Mouse (Mus musculus): ENCODE measurements around the gene Cdc42ep2. TPM values are rescaled to one million over a fixed set of nuclear protein-coding genes. Genes with fewer than 3 reads are reported as not detected.
A peak's percentile ranks its signal among the peaks of the same experiment; 100 is the strongest.

Cdc42ep2 gene
- polyA plus RNA-seq, 1 experiment from 2014 or later: 15.6 TPM

DNA sequence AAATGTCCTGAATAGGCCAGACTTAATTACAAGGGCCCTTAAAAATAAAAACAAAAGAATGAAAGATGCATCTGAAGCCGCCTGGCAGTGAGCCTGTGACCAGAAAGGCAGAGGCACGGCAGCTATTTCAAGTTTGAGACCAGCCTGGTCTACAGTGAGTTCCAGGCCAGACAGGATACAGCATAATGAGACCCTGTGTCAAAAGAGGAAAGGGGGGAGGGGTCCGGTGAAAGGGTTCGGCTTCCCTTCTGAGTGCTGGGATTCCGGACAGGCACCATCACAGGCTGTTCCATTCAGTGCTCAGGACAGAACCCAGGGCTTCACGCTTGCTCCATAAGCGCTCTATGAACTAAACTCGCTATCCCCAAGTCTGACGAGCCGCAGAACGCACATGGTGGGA is 2.4 kb upstream of the Cdc42ep2 start:
- Histone ChIP-seq H3K4me3 (ENCODE audit: low read length) (no peak overlapping the region), H3K9ac (ENCODE audit: low read length) (no peak overlapping the region), H3K4me2 (ENCODE audit: low read depth, low read length) (no peak overlapping the region), H3K4me1 (replicated peaks; ENCODE audit: control insufficient read depth, insufficient read depth, low read length) (peaks cover 38% of the 10 kb centered on the region), H3K27ac (ENCODE audit: low read length) (no peak overlapping the region), H3K27me3 (ENCODE audit: control insufficient read depth, insufficient read depth, low read depth, low read length) (no peaks in the 10 kb centered on the region), H3K9me3 (ENCODE audit: control insufficient read depth, low read length) (no peaks in the 10 kb centered on the region), H3K36me3 (ENCODE audit: control insufficient read depth, insufficient read depth, low read length) (no peaks in the 10 kb centered on the region)
- WGBS: 66% methylated on average over 11 of the region's 11 CpGs
- ATAC-seq (ENCODE audit: low read depth): no peak

DNA sequence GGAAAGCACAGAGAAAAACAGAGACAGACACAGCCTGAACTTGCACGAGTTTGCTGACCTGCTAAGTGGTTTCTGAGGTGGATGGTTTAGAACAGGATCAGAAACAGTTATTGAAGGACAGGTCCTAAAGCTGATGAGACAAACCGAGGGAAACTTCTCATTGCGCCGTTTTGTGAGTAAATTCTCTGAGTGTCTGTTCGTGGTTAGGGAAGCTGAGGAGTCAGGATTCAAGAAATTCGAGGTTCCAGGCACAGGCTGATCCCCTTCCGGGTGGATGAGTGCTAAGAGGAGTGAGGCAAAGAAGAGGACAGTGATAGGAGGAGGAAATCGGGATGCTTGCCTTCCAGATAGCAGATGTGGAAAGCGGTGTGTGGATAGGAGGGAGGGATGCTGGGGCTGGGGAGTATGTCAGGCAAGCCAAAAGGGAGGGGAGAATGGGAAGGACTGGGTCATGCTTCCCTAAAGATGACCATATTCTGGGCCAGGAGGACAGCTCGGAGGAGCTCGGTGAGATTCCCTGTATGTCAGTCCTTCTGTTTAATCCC is 767 bp upstream of the Cdc42ep2 start:
- 27% methylated on average over 11 of the region's 11 CpGs for WGBS
- peaks cover 48% of the 10 kb centered on the region for H3K4me1 ChIP-seq (replicated peaks; ENCODE audit: control insufficient read depth, insufficient read depth, low read length)
- no peaks in the 10 kb centered on the region for H3K27me3 ChIP-seq (ENCODE audit: control insufficient read depth, insufficient read depth, low read depth, low read length)
- H3K4me2 ChIP-seq (ENCODE audit: low read depth, low read length): peak overlapping the region; percentile 77
- H3K36me3 ChIP-seq (ENCODE audit: control insufficient read depth, insufficient read depth, low read length): no peaks in the 10 kb centered on the region
- H3K9ac ChIP-seq (ENCODE audit: low read length): peak overlapping the region; percentile 60
- no peak for ATAC-seq (ENCODE audit: low read depth)
- peak overlapping the region; percentile 82 for H3K27ac ChIP-seq (ENCODE audit: low read length)
- H3K9me3 ChIP-seq (ENCODE audit: control insufficient read depth, low read length): no peaks in the 10 kb centered on the region
- H3K4me3 ChIP-seq (ENCODE audit: low read length): peak overlapping the region; percentile 73

DNA sequence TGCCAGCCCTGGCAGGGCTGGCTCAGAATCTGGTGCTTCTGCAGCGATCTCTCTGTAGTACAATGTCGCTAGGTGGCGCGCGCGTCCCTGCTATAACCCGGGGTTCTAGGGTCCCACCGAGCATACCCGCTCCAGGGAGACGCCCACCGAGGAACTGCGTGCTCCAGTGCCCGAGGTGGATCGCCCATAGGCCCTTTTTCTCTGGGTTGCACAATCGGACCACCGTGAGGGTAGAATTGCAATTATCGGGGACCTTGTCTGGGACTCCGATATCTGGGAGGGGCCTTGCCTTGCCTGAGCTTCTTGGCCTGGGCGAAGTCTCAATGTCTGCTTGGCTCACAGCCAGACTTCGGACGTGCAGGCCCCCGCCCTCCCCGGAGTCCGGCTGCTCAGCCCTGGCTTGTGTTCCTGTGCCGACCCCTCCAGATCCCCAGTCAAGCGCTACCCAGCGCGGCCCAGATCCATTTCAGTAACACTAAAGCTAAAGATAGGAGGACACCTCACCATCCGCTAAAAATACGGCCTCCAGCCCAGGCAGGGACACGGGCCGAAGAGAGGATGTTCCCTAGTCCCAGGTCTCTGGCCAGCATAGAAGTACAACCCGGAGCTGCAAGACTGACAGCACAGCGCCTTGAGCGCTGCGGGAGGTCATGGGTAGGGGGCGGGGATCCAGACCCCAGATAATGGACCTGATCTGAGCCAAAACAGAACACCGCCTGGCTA is 465 bp downstream of the Cdc42ep2 start:
- Histone ChIP-seq H3K4me1 (replicated peaks; ENCODE audit: control insufficient read depth, insufficient read depth, low read length) (peaks cover 36% of the 10 kb centered on the region), H3K9ac (ENCODE audit: low read length) (peak overlapping the region; percentile 75), H3K27ac (ENCODE audit: low read length) (peak overlapping the region; percentile 94), H3K4me2 (ENCODE audit: low read depth, low read length) (peak overlapping the region; percentile 77), H3K27me3 (ENCODE audit: control insufficient read depth, insufficient read depth, low read depth, low read length) (no peaks in the 10 kb centered on the region), H3K36me3 (ENCODE audit: control insufficient read depth, insufficient read depth, low read length) (no peaks in the 10 kb centered on the region), H3K9me3 (ENCODE audit: control insufficient read depth, low read length) (no peaks in the 10 kb centered on the region), H3K4me3 (ENCODE audit: low read length) (peak overlapping the region; percentile 73)
- under 1% methylated on average over 38 of the region's 38 CpGs for WGBS
- ATAC-seq (ENCODE audit: low read depth): peak; percentile 83

DNA sequence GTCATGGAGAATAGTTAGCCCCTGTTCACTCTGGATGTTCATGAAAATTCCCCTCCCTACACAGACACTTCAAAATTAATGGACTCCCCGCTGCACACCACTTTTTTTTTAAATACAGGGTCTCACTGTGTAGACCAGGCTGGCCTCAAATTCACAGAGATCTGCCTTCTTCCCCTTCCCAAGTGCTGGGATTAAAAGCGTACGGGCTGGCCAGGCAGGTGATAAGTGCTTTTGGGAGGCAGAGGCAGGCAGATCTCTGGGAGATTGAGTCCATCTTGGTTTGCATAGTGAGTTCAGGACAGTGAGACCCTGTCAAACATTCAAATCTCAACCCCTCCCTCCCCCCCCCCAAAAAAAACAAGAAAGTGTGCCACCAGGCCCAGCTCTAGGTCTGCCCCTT is 1.7 kb downstream of the Cdc42ep2 start:
- WGBS: 98% methylated on average over 3 of the region's 3 CpGs
- Histone ChIP-seq H3K27ac (ENCODE audit: low read length) (no peak overlapping the region), H3K4me2 (ENCODE audit: low read depth, low read length) (peak overlapping the region; percentile 77), H3K9ac (ENCODE audit: low read length) (peak overlapping the region; percentile 43; the same call in 1 of the 2 replicates), H3K9me3 (ENCODE audit: control insufficient read depth, low read length) (no peaks in the 10 kb centered on the region), H3K36me3 (ENCODE audit: control insufficient read depth, insufficient read depth, low read length) (0 out of 2 replicates have a peak, but pooled peaks cover 3% of the 10 kb centered on the region), H3K4me1 (replicated peaks; ENCODE audit: control insufficient read depth, insufficient read depth, low read length) (peaks cover 25% of the 10 kb centered on the region), H3K27me3 (ENCODE audit: control insufficient read depth, insufficient read depth, low read depth, low read length) (no peaks in the 10 kb centered on the region), H3K4me3 (ENCODE audit: low read length) (peak overlapping the region; percentile 73; the same call in 1 of the 2 replicates)
- ATAC-seq (ENCODE audit: low read depth): no peak

DNA sequence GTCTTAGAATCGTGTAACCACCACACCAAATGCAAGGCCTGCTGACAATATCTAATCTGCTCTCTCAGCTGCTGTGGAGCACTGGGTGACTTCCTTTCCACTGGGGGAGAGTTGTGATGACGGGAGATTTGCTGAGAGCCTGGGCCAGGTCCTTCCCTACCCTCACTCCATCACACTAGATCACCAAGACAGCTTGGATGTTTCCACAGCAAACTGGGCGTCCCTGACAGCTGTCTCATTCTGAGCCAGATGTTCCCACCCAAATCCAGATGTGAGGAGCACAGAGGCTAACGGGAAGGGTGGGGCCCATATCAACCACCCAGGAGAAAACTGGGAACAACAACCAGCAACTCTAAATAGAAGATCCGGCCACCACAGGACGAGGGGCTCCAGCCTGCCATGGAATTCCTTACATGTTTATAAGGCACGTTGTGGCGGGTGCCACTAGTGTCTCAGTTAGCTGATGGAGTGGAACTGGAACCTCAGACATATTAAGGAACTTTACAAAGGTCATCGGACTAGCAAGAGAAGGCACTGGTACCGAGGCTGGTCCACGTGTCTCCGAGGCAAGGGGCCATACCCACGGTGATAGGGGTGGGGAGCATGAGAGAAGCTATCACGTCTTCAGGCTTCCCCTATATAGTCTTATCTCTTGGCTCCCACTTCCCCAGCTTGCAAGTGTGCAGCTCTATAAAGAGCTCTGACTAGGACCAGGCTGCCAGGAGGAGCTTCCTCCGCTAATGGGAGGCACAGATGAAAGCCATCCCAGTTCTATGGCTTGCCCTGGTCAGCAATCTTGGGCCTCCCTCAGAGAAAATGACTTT is 2.3 kb downstream of the Cdc42ep2 start:
- 0 out of 2 replicates have a peak overlapping the region, but pooled peaks have one; percentile 9 for H3K27ac ChIP-seq (ENCODE audit: low read length)

DNA sequence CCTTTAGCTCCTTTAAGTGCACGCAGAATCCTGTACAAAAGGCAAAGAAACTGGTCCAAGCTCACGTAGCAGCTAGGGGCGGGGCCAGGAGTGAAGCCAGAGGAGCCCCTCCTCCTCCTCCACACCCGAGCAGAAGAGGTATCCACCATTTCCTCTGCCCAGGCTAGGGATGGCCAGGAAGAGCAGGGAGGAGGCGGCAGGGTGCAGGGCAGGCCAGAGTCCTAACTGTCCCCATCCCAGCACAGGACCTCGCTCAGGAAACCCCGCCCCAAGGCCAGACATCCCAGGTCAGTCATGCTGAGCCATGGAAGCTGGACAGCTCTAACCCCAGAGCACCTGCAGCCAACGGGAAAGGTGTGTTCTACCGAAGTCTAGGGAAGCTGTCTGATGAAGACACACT is 2.9 kb downstream of the Cdc42ep2 start:
- peaks cover 13% of the 10 kb centered on the region for H3K36me3 ChIP-seq (ENCODE audit: control insufficient read depth, insufficient read depth, low read length)
- peak overlapping the region; percentile 73 for H3K4me3 ChIP-seq (ENCODE audit: low read length)
- peak; percentile 9 for ATAC-seq (ENCODE audit: low read depth)
- no peaks in the 10 kb centered on the region for H3K27me3 ChIP-seq (ENCODE audit: control insufficient read depth, insufficient read depth, low read depth, low read length)
- 15% methylated on average over 9 of the region's 9 CpGs for WGBS
- H3K4me2 ChIP-seq (ENCODE audit: low read depth, low read length): peak overlapping the region; percentile 77
- 0 out of 2 replicates have a peak overlapping the region, but pooled peaks have one; percentile 9 for H3K27ac ChIP-seq (ENCODE audit: low read length)
- no peaks in the 10 kb centered on the region for H3K9me3 ChIP-seq (ENCODE audit: control insufficient read depth, low read length)
- H3K4me1 ChIP-seq (replicated peaks; ENCODE audit: control insufficient read depth, insufficient read depth, low read length): peaks cover 25% of the 10 kb centered on the region
- peak overlapping the region; percentile 43; the same call in 1 of the 2 replicates for H3K9ac ChIP-seq (ENCODE audit: low read length)

More for the DNA sequence above, 2.3 kb downstream of the Cdc42ep2 start:
- Histone ChIP-seq H3K4me1 (replicated peaks; ENCODE audit: control insufficient read depth, insufficient read depth, low read length) (peaks cover 25% of the 10 kb centered on the region), H3K9me3 (ENCODE audit: control insufficient read depth, low read length) (no peaks in the 10 kb centered on the region), H3K9ac (ENCODE audit: low read length) (peak overlapping the region; percentile 43), H3K4me2 (ENCODE audit: low read depth, low read length) (peak overlapping the region; percentile 77), H3K36me3 (ENCODE audit: control insufficient read depth, insufficient read depth, low read length) (peaks cover 7% of the 10 kb centered on the region), H3K27me3 (ENCODE audit: control insufficient read depth, insufficient read depth, low read depth, low read length) (no peaks in the 10 kb centered on the region), H3K4me3 (ENCODE audit: low read length) (peak overlapping the region; percentile 73)
- no peak for ATAC-seq (ENCODE audit: low read depth)
- 55% methylated on average over 15 of the region's 15 CpGs for WGBS

DNA sequence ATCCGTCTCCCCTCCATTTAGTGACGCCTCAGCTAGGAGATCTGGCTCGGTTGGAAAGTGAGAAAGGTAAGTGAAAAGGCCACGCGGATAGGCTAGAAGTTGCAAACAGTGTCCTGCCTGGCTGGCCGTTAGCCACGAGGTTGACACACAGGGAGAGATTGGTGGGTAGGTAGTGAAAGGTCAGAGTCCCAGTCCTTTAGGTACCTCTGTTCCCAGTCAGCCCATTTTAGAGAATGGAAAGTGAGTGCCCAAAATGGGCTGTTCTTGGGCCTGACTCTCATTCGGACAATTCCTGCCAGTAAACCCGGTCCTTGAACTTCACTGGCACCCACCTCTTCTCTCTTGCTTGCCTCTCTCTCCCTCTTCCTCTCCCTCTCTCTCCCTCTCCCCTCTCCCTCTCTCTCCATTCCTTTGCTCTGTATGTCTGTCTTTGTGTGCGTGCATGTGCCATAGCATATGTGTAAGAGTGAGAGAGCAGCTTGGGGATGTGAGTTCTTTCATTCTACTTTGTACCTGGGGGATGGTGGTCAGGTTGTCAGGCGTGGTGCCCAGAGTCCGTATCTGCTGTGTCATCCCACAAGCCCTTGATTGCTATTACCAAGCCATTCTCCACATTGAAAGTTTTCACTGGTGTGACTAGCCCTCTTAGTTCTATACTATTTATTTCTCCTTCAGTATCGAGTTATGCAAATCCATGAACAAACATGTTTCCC is 11.5 kb downstream of the Cdc42ep2 start, which contains the start of gene Dpf2:
Gene Dpf2, minus strand, starts transcription at position 4 of the 713 bp plus-strand sequence.
- WGBS: 19% methylated on average over 13 of the region's 13 CpGs
- Histone ChIP-seq H3K9me3 (ENCODE audit: control insufficient read depth, low read length) (no peaks in the 10 kb centered on the region), H3K27me3 (ENCODE audit: control insufficient read depth, insufficient read depth, low read depth, low read length) (no peaks in the 10 kb centered on the region), H3K36me3 (ENCODE audit: control insufficient read depth, insufficient read depth, low read length) (peaks cover 15% of the 10 kb centered on the region), H3K4me3 (ENCODE audit: low read length) (peak within 1 kb of the TSS; percentile 94), H3K9ac (ENCODE audit: low read length) (peak within 1 kb of the TSS; percentile 99), H3K4me2 (ENCODE audit: low read depth, low read length) (peak within 1 kb of the TSS; percentile 79), H3K27ac (ENCODE audit: low read length) (peak within 1 kb of the TSS; percentile 90), H3K4me1 (replicated peaks; ENCODE audit: control insufficient read depth, insufficient read depth, low read length) (peaks cover 24% of the 10 kb centered on the region)
- no peak for ATAC-seq (ENCODE audit: low read depth)

DNA sequence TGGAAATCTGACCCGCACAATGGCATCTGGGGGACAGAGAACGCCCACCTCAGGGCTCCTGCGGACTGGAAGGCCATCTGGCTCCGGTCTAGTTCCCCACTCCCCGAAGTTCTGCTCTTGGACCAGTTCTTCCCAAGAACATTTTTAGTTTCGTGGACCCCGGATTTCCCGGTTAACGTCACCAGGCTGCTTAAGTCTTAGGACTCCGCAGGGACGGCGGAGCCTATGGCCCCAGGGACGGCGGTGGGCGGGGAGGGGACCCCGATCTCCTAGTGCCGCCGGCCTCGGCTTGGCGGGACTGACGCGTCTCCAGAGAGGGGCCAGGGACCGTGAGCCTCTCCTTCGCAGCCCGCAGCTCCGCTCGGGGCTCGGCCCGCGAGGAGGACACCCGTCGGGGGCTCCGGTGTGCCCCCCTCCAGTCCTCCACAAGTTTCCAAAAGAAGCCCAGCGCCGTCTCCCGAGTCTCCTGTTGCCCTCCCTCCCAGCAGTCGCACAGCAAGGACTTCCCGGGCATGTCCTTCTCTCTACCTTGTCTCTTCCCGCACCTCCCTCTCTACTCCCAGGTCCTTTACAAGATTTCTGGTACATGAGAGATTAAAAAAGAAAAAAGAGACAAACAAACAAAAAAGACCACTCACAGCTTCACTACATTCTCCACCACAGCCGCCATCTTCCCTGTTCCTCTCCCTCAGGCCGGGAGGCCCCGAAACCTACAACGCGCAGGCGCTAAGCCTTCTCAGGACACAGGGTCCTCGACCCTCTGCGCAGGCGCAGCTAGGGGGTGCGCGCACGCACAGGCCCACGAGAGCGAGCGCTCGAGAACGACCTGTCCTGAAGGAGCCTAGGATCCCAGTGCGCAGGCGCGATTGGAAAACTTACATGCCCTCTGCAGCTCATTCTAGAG is 12.3 kb downstream of the Cdc42ep2 start:
- peak; percentile 97 for ATAC-seq (ENCODE audit: low read depth)
- Histone ChIP-seq H3K9ac (ENCODE audit: low read length) (peak overlapping the region; percentile 99), H3K4me3 (ENCODE audit: low read length) (peak overlapping the region; percentile 94), H3K36me3 (ENCODE audit: control insufficient read depth, insufficient read depth, low read length) (peaks cover 9% of the 10 kb centered on the region), H3K27me3 (ENCODE audit: control insufficient read depth, insufficient read depth, low read depth, low read length) (no peaks in the 10 kb centered on the region), H3K27ac (ENCODE audit: low read length) (peak overlapping the region; percentile 90), H3K4me1 (replicated peaks; ENCODE audit: control insufficient read depth, insufficient read depth, low read length) (peaks cover 24% of the 10 kb centered on the region), H3K4me2 (ENCODE audit: low read depth, low read length) (peak overlapping the region; percentile 79), H3K9me3 (ENCODE audit: control insufficient read depth, low read length) (no peaks in the 10 kb centered on the region)
- whole genome bisulfite sequencing: under 1% methylated on average over 59 of the region's 59 CpGs
